Mouse (Mus musculus): ENCODE results near the gene Zfp61. TPM values are rescaled to one million over a fixed set of nuclear protein-coding genes. Genes with fewer than 3 reads are reported as not detected.
A peak's percentile ranks its signal among the peaks of the same experiment; 100 is the strongest.

The Zfp61 gene
- polyA plus RNA-seq (2012; rRNA removed) = 1.1 and 1.5 TPM in 2 replicates

DNA sequence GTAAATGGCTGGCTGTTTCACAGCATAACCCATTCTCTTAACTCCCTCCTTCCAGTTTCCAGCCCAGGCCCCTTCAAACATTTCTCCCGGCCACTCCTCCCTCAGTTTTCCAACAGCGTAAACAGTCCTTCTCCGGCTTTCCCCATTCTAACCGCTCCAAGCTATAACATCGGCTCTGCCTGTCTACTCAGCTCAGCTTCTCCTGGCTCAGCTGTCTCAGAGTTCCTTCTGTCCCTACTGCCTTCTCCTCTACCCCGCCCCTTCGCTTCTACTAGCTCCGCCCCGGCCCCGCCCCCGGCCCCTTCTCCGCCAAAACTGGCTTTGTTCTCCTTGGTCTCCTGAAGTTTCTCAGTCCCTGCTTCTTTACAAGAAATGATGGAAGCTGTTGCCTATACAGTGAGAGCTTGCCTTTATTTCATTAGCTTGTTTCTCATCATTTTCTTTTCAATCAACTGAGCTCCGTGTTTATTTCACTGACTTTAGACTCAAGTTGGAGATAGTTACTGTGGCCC, at the start of gene Zfp61:
Gene Zfp61, minus strand, starts transcription at position 462 of the 512 bp plus-strand sequence.
- 2% methylated on average over 13 of the region's 13 CpGs for WGBS
- Histone ChIP-seq H3K27ac (ENCODE audit: insufficient read depth, low read depth, low read length) (no peak within 1 kb of the TSS), H3K27me3 (ENCODE audit: control insufficient read depth, insufficient read depth, low read length) (no peaks in the 10 kb centered on the region), H3K4me1 (ENCODE audit: control insufficient read depth, insufficient read depth, insufficient read length, low read length) (peaks cover 4% of the 10 kb centered on the region; the same call in 1 of the 2 replicates), H3K4me3 (ENCODE audit: low read depth, low read length) (peak within 1 kb of the TSS; percentile 2; the same call in 1 of the 2 replicates), H3K36me3 (ENCODE audit: control insufficient read depth, insufficient read depth, low read length) (peaks cover 3% of the 10 kb centered on the region)
- TF ChIP-seq CTCF (IDR thresholded peaks at IDR 0.05; ENCODE audit: extremely low read depth, insufficient read length, insufficient replicate concordance, low read depth, low read length) = no peak
- TF ChIP-seq POLR2A (IDR thresholded peaks at IDR 0.05; ENCODE audit: low read depth, low read length) = peak; percentile 20; the same call in 1 of the 2 replicates

DNA sequence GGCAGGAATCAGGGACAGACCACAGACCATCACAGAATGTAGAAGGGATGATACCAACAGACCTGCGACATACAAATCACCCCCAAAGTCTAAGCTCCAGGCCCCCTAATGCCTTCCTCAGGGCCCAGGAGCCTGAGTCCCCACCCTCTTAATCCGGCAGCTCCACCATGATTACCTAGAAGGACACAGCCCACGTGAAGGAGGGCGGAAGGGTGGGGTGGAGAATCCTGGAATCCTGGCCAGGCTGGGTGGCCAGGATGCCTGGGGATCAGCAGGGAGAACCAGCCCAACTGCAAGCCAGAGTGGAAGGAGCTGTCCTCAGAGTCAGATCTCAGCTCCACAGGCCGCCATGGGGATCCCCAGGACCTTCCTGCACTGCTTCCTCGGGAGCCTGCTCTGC, 47.9 kb upstream of the Zfp61 start, which contains the start of gene Lypd5:
Gene Lypd5, plus strand, starts transcription at position 301 of the 400 bp plus-strand sequence.
- no peak for TF ChIP-seq CTCF (IDR thresholded peaks at IDR 0.05; ENCODE audit: extremely low read depth, insufficient read length, insufficient replicate concordance, low read depth, low read length)
- TF ChIP-seq POLR2A (IDR thresholded peaks at IDR 0.05; ENCODE audit: low read depth, low read length) = no peak
- 27% methylated on average over 6 of the region's 6 CpGs for WGBS
- Histone ChIP-seq H3K4me3 (ENCODE audit: low read depth, low read length) (no peak within 1 kb of the TSS), H3K27me3 (ENCODE audit: control insufficient read depth, insufficient read depth, low read length) (no peaks in the 10 kb centered on the region), H3K27ac (ENCODE audit: insufficient read depth, low read depth, low read length) (no peak within 1 kb of the TSS), H3K4me1 (ENCODE audit: control insufficient read depth, insufficient read depth, insufficient read length, low read length) (no peaks in the 10 kb centered on the region), H3K36me3 (ENCODE audit: control insufficient read depth, insufficient read depth, low read length) (no peaks in the 10 kb centered on the region)

DNA sequence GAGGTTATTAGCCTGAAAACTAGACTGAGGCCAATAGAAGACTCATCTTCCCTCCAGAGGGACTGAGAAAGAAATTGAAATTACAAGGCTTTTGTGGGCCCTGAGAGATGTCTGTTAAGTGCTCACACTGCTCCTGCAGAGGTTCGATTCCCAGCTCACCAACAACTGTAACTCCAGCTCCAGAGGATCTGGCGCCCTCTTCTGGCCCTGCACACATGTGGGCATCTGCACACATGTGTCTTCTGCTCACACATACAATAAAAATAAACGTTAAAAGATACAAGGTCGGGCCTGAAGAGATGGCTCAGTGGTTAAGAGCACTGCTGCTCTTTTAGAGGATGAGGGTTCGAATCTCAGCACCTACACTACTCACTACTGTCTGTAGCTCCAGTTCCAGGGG, 45.4 kb upstream of the Zfp61 start:
- WGBS = 59% methylated on average over 5 of the region's 5 CpGs
- Histone ChIP-seq H3K27ac (ENCODE audit: insufficient read depth, low read depth, low read length) (no peak overlapping the region), H3K36me3 (ENCODE audit: control insufficient read depth, insufficient read depth, low read length) (no peaks in the 10 kb centered on the region), H3K4me1 (ENCODE audit: control insufficient read depth, insufficient read depth, insufficient read length, low read length) (no peaks in the 10 kb centered on the region), H3K4me3 (ENCODE audit: low read depth, low read length) (no peak overlapping the region), H3K27me3 (ENCODE audit: control insufficient read depth, insufficient read depth, low read length) (no peaks in the 10 kb centered on the region)
- TF ChIP-seq CTCF (IDR thresholded peaks at IDR 0.05; ENCODE audit: extremely low read depth, insufficient read length, insufficient replicate concordance, low read depth, low read length) (0 out of 2 replicates have a peak, but pooled peaks have one; percentile 12), POLR2A (IDR thresholded peaks at IDR 0.05; ENCODE audit: low read depth, low read length) (no peak)

DNA sequence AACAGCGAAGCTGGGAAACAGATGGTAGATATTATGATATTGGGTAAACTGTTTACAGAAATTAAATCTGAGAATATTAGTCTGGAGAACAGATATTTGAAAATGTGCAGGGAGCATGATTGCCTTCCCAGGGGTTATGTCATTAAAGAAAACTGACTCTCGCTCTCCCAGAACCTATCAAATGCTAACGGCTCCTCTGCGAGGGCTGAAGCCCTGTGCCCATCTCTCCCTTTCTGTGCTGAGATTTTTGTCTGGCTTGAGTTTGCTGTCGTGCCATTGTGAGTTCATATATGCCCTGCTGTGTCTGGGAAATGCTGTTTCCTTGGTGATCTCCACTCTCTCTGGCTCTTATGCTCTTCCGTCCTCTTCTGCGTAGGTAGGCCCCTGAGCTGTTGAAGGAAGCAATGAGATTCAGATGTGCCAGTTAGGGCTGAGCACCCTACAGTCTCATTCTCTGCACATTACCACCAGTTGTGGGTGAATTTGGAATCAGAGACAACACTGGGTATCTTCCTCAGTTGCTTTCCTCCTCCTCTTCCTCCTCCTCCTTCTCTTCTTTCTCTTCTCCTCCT, 42.8 kb upstream of the Zfp61 start:
- H3K36me3 ChIP-seq (ENCODE audit: control insufficient read depth, insufficient read depth, low read length) = no peaks in the 10 kb centered on the region
- no peak for TF ChIP-seq POLR2A (IDR thresholded peaks at IDR 0.05; ENCODE audit: low read depth, low read length)
- TF ChIP-seq CTCF (IDR thresholded peaks at IDR 0.05; ENCODE audit: extremely low read depth, insufficient read length, insufficient replicate concordance, low read depth, low read length) = no peak
- H3K27ac ChIP-seq (ENCODE audit: insufficient read depth, low read depth, low read length) = no peak overlapping the region
- H3K4me3 ChIP-seq (ENCODE audit: low read depth, low read length) = no peak overlapping the region
- WGBS = 64% methylated on average over 7 of the region's 7 CpGs
- no peaks in the 10 kb centered on the region for H3K4me1 ChIP-seq (ENCODE audit: control insufficient read depth, insufficient read depth, insufficient read length, low read length)
- H3K27me3 ChIP-seq (ENCODE audit: control insufficient read depth, insufficient read depth, low read length) = no peaks in the 10 kb centered on the region

DNA sequence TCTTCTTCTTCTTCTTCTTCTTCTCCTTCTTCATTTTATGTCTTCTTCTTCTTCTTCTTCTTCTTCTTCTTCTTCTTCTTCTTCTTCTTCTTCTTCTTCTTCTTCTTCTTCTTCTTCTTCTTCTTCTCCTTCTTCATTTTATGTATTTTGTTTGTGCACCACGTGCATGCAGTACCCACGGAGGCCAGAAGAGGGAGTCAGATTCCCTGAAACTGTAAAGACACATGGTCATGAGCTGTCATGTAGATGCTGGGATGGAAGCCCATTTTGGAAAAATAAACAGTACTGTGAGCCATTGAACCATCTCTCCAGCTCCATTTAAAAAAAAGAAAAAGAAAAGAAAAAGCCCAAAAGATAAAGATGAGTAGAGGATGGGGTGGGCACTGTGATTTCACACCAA, 37.2 kb upstream of the Zfp61 start:
- 43% methylated on average over 2 of the region's 2 CpGs for WGBS

DNA sequence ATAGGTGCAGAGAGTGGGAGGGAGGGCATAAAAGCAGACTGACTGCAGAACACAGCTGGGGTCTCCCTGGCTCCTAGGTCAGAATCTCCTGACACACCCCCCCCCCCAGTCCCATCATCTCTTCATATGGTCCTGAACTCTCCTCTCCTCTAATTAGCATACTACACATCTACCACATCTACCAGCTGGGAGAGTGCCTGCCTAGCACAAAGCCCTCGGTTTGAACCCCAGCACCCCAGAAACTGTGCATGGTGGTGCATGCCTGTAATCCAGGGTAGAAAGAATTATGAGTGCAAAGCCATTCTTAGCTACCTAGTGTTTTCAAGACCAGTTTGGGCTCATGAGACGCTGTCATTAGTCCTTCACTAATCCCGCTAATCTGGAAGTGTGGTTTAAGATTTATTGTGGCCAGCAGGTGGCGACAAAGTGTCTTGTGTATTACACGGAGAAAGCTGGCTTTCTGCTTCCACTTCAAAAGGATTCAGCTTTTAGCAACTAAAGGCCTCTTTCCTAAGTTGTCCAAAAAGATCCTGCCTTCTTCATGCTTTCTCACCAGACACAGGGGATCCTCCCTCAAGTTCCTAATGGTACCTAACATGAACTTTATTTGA, 34.8 kb upstream of the Zfp61 start:
- Histone ChIP-seq H3K36me3 (ENCODE audit: control insufficient read depth, insufficient read depth, low read length) (no peaks in the 10 kb centered on the region), H3K4me1 (ENCODE audit: control insufficient read depth, insufficient read depth, insufficient read length, low read length) (no peaks in the 10 kb centered on the region), H3K4me3 (ENCODE audit: low read depth, low read length) (no peak overlapping the region), H3K27me3 (ENCODE audit: control insufficient read depth, insufficient read depth, low read length) (peaks cover 15% of the 10 kb centered on the region; the same call in 1 of the 2 replicates), H3K27ac (ENCODE audit: insufficient read depth, low read depth, low read length) (no peak overlapping the region)
- TF ChIP-seq POLR2A (IDR thresholded peaks at IDR 0.05; ENCODE audit: low read depth, low read length) (no peak), CTCF (IDR thresholded peaks at IDR 0.05; ENCODE audit: extremely low read depth, insufficient read length, insufficient replicate concordance, low read depth, low read length) (peak; percentile 19; the same call in 1 of the 2 replicates)
- WGBS = 8% methylated on average over 5 of the region's 5 CpGs

More for the DNA sequence above, 37.2 kb upstream of the Zfp61 start:
- Histone ChIP-seq H3K4me3 (ENCODE audit: low read depth, low read length) (no peak overlapping the region), H3K27ac (ENCODE audit: insufficient read depth, low read depth, low read length) (no peak overlapping the region), H3K27me3 (ENCODE audit: control insufficient read depth, insufficient read depth, low read length) (peaks cover 12% of the 10 kb centered on the region; the same call in 1 of the 2 replicates), H3K36me3 (ENCODE audit: control insufficient read depth, insufficient read depth, low read length) (no peaks in the 10 kb centered on the region), H3K4me1 (ENCODE audit: control insufficient read depth, insufficient read depth, insufficient read length, low read length) (no peaks in the 10 kb centered on the region)
- TF ChIP-seq POLR2A (IDR thresholded peaks at IDR 0.05; ENCODE audit: low read depth, low read length) = no peak
- no peak for TF ChIP-seq CTCF (IDR thresholded peaks at IDR 0.05; ENCODE audit: extremely low read depth, insufficient read length, insufficient replicate concordance, low read depth, low read length)

Measured in small intestine, adult 2 months (tissue).